Mouse (Mus musculus): Measurements from ENCODE around the gene Crat.

DNA sequence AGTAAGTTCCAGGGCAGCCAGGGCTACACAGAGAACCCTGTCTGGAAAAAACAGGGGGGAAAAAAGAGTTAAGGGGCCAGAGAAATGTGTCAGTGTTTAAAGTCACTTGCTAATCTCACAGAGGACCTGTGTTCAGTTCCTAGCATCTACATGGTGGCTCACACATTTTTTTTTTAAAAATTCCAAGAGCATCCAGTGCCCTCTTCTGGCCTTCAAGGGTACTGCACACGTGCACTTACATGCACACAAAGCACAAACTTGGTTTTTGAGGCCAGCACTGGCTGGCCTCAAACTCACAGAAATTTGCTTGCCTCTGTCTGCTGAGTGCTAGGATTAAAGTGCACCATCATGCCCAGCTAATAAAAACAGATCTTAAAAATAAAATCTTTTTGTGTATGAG is 34.9 kb upstream of the Crat start:
- no peak for TF ChIP-seq CTCF (IDR thresholded peaks at IDR 0.05; ENCODE audit: low read depth, low read length)
- no peak for TF ChIP-seq POLR2AphosphoS5 (IDR thresholded peaks at IDR 0.05; ENCODE audit: insufficient replicate concordance, low read depth, low read length)
